Mouse (Mus musculus): Measurements from ENCODE around the gene Psmb9. TPM values are rescaled to one million over a fixed set of nuclear protein-coding genes. Genes with fewer than 3 reads are reported as not detected.
"Not testable (repeated sequence)": the region's sequence is repeated elsewhere in the genome, so short reads cannot be mapped to it uniquely, and the experiment has no call there.

Gene Psmb9
- polyA plus RNA-seq, 1 experiment from 2014 or later, result 0.95 TPM

- 99% methylated on average over 3 of the region's 7 CpGs for WGBS
- H3K4me3 ChIP-seq (replicated peaks; ENCODE audit: low read length); H3K9me3 ChIP-seq (ENCODE audit: control insufficient read depth, low read length); H3K4me2 ChIP-seq (replicated peaks); H3K27ac ChIP-seq; DNase-seq (ENCODE audit: low spot score); ATAC-seq (ENCODE audit: low FRiP score); H3K36me3 ChIP-seq (replicated peaks; ENCODE audit: control insufficient read depth, insufficient read depth); H3K9ac ChIP-seq; H3K4me1 ChIP-seq (replicated peaks; ENCODE audit: control insufficient read depth, insufficient read depth, low read length): not testable (repeated sequence)
- peaks cover 11% of the 10 kb centered on the region; the same call in 1 of the 2 replicates for H3K27me3 ChIP-seq (ENCODE audit: control insufficient read depth, insufficient read depth, low read length)
Observed at GRCm38 (mm10) chr17:34219801-34220200, 32.2 kb upstream of the Psmb9 start.

- H3K9me3 ChIP-seq (ENCODE audit: control insufficient read depth, low read length); H3K36me3 ChIP-seq (replicated peaks; ENCODE audit: control insufficient read depth, insufficient read depth); H3K27ac ChIP-seq; ATAC-seq (ENCODE audit: low FRiP score); H3K4me3 ChIP-seq (replicated peaks; ENCODE audit: low read length); H3K4me1 ChIP-seq (replicated peaks; ENCODE audit: control insufficient read depth, insufficient read depth, low read length); DNase-seq (ENCODE audit: low spot score); H3K9ac ChIP-seq; H3K4me2 ChIP-seq (replicated peaks): not testable (repeated sequence)
- WGBS, result 89% methylated on average over 8 of the region's 11 CpGs
- peaks cover 18% of the 10 kb centered on the region; the same call in 1 of the 2 replicates for H3K27me3 ChIP-seq (ENCODE audit: control insufficient read depth, insufficient read depth, low read length)
Observed at GRCm38 (mm10) chr17:34219096-34219495, 31.5 kb upstream of the Psmb9 start.

- WGBS, result 76% methylated on average over 11 of the region's 11 CpGs
- H3K4me3 ChIP-seq (replicated peaks; ENCODE audit: low read length), result no peak overlapping the region
- DNase-seq (ENCODE audit: low spot score), result no peak
Observed at GRCm38 (mm10) chr17:34218675-34219074, 31.1 kb upstream of the Psmb9 start.

GRCm38 (mm10) chr17:34217986-34218385 lies 30.4 kb upstream of the Psmb9 start:
- H3K9me3 ChIP-seq (ENCODE audit: control insufficient read depth, low read length), result no peaks in the 10 kb centered on the region
- H3K4me1 ChIP-seq (replicated peaks; ENCODE audit: control insufficient read depth, insufficient read depth, low read length), result no peaks in the 10 kb centered on the region
- no peak overlapping the region for H3K4me2 ChIP-seq (replicated peaks)
- ATAC-seq (ENCODE audit: low FRiP score), result no peak
- H3K9ac ChIP-seq, result no peak overlapping the region
- no peak for DNase-seq (ENCODE audit: low spot score)
- H3K4me3 ChIP-seq (replicated peaks; ENCODE audit: low read length), result no peak overlapping the region
- 91% methylated on average over 5 of the region's 5 CpGs for WGBS
- peaks cover 27% of the 10 kb centered on the region for H3K27me3 ChIP-seq (ENCODE audit: control insufficient read depth, insufficient read depth, low read length)
- no peak overlapping the region for H3K27ac ChIP-seq
- no peaks in the 10 kb centered on the region for H3K36me3 ChIP-seq (replicated peaks; ENCODE audit: control insufficient read depth, insufficient read depth)

More at GRCm38 (mm10) chr17:34218675-34219074, 31.1 kb upstream of the Psmb9 start:
- H3K4me2 ChIP-seq (replicated peaks), result no peak overlapping the region
- no peak overlapping the region for H3K9ac ChIP-seq
- H3K36me3 ChIP-seq (replicated peaks; ENCODE audit: control insufficient read depth, insufficient read depth), result no peaks in the 10 kb centered on the region
- no peak overlapping the region for H3K27ac ChIP-seq
- no peaks in the 10 kb centered on the region for H3K4me1 ChIP-seq (replicated peaks; ENCODE audit: control insufficient read depth, insufficient read depth, low read length)
- no peaks in the 10 kb centered on the region for H3K9me3 ChIP-seq (ENCODE audit: control insufficient read depth, low read length)
- H3K27me3 ChIP-seq (ENCODE audit: control insufficient read depth, insufficient read depth, low read length), result peaks cover 22% of the 10 kb centered on the region
- ATAC-seq (ENCODE audit: low FRiP score), result no peak

- peaks cover 33% of the 10 kb centered on the region for H3K27me3 ChIP-seq (ENCODE audit: control insufficient read depth, insufficient read depth, low read length)
- H3K4me3 ChIP-seq (replicated peaks; ENCODE audit: low read length), result no peak overlapping the region
- H3K9me3 ChIP-seq (ENCODE audit: control insufficient read depth, low read length), result no peaks in the 10 kb centered on the region
- no peak for DNase-seq (ENCODE audit: low spot score)
- H3K9ac ChIP-seq, result no peak overlapping the region
- no peaks in the 10 kb centered on the region for H3K36me3 ChIP-seq (replicated peaks; ENCODE audit: control insufficient read depth, insufficient read depth)
- ATAC-seq (ENCODE audit: low FRiP score), result no peak
- WGBS, result 87% methylated on average over 8 of the region's 8 CpGs
- no peak overlapping the region for H3K27ac ChIP-seq
- H3K4me1 ChIP-seq (replicated peaks; ENCODE audit: control insufficient read depth, insufficient read depth, low read length), result no peaks in the 10 kb centered on the region
- H3K4me2 ChIP-seq (replicated peaks), result no peak overlapping the region
Observed at GRCm38 (mm10) chr17:34217216-34217928, 29.8 kb upstream of the Psmb9 start.

GRCm38 (mm10) chr17:34215176-34215575 lies 27.6 kb upstream of the Psmb9 start:
- peaks cover 54% of the 10 kb centered on the region for H3K27me3 ChIP-seq (ENCODE audit: control insufficient read depth, insufficient read depth, low read length)
- WGBS, result 85% methylated on average over 12 of the region's 12 CpGs
- no peak overlapping the region for H3K4me3 ChIP-seq (replicated peaks; ENCODE audit: low read length)
- no peaks in the 10 kb centered on the region for H3K36me3 ChIP-seq (replicated peaks; ENCODE audit: control insufficient read depth, insufficient read depth)
- DNase-seq (ENCODE audit: low spot score) (no peak), ATAC-seq (ENCODE audit: low FRiP score) (no peak)
- no peaks in the 10 kb centered on the region for H3K4me1 ChIP-seq (replicated peaks; ENCODE audit: control insufficient read depth, insufficient read depth, low read length)
- H3K9ac ChIP-seq, result no peak overlapping the region
- H3K4me2 ChIP-seq (replicated peaks), result no peak overlapping the region
- no peaks in the 10 kb centered on the region for H3K9me3 ChIP-seq (ENCODE audit: control insufficient read depth, low read length)
- no peak overlapping the region for H3K27ac ChIP-seq

- peak overlapping the region; percentile 9; the same call in 1 of the 2 replicates for H3K4me3 ChIP-seq (replicated peaks; ENCODE audit: low read length)
- ATAC-seq (ENCODE audit: low FRiP score), result no peak
Observed at GRCm38 (mm10) chr17:34213936-34214335, 26.4 kb upstream of the Psmb9 start.

GRCm38 (mm10) chr17:34211746-34212365 lies 24.3 kb upstream of the Psmb9 start:
- ATAC-seq (ENCODE audit: low FRiP score) (no peak), DNase-seq (ENCODE audit: low spot score) (no peak)
- no peaks in the 10 kb centered on the region for H3K9me3 ChIP-seq (ENCODE audit: control insufficient read depth, low read length)
- no peak overlapping the region for H3K4me3 ChIP-seq (replicated peaks; ENCODE audit: low read length)
- 18% methylated on average over 23 of the region's 23 CpGs for WGBS
- H3K27me3 ChIP-seq (ENCODE audit: control insufficient read depth, insufficient read depth, low read length), result peaks cover 54% of the 10 kb centered on the region
- 0 out of 2 replicates have a peak overlapping the region, but pooled peaks have one; percentile 11 for H3K9ac ChIP-seq
- no peaks in the 10 kb centered on the region for H3K4me1 ChIP-seq (replicated peaks; ENCODE audit: control insufficient read depth, insufficient read depth, low read length)
- H3K4me2 ChIP-seq (replicated peaks), result no peak overlapping the region; the same call in 1 of the 2 replicates
- no peaks in the 10 kb centered on the region for H3K36me3 ChIP-seq (replicated peaks; ENCODE audit: control insufficient read depth, insufficient read depth)
- H3K27ac ChIP-seq, result no peak overlapping the region

More at GRCm38 (mm10) chr17:34213936-34214335, 26.4 kb upstream of the Psmb9 start:
- no peaks in the 10 kb centered on the region for H3K4me1 ChIP-seq (replicated peaks; ENCODE audit: control insufficient read depth, insufficient read depth, low read length)
- 47% methylated on average over 21 of the region's 21 CpGs for WGBS
- H3K9ac ChIP-seq, result no peak overlapping the region
- peak overlapping the region; percentile 21; the same call in 1 of the 2 replicates for H3K4me2 ChIP-seq (replicated peaks)
- DNase-seq (ENCODE audit: low spot score), result no peak
- H3K27me3 ChIP-seq (ENCODE audit: control insufficient read depth, insufficient read depth, low read length), result peaks cover 54% of the 10 kb centered on the region
- H3K9me3 ChIP-seq (ENCODE audit: control insufficient read depth, low read length), result no peaks in the 10 kb centered on the region
- H3K27ac ChIP-seq, result no peak overlapping the region
- H3K36me3 ChIP-seq (replicated peaks; ENCODE audit: control insufficient read depth, insufficient read depth), result no peaks in the 10 kb centered on the region

GRCm38 (mm10) chr17:34210599-34210998 lies 23.0 kb upstream of the Psmb9 start:
- Histone ChIP-seq H3K27me3 (ENCODE audit: control insufficient read depth, insufficient read depth, low read length) (peaks cover 60% of the 10 kb centered on the region), H3K36me3 (replicated peaks; ENCODE audit: control insufficient read depth, insufficient read depth) (no peaks in the 10 kb centered on the region), H3K4me2 (replicated peaks) (no peak overlapping the region), H3K9ac (no peak overlapping the region), H3K9me3 (ENCODE audit: control insufficient read depth, low read length) (no peaks in the 10 kb centered on the region), H3K4me1 (replicated peaks; ENCODE audit: control insufficient read depth, insufficient read depth, low read length) (no peaks in the 10 kb centered on the region), H3K4me3 (replicated peaks; ENCODE audit: low read length) (no peak overlapping the region), H3K27ac (no peak overlapping the region)
- ATAC-seq (ENCODE audit: low FRiP score), result no peak
- no peak for DNase-seq (ENCODE audit: low spot score)
- WGBS, result 77% methylated on average over 3 of the region's 3 CpGs

Data from hindbrain, embryonic 14.5 days (tissue).